Mouse (Mus musculus): ENCODE data around the gene Uba5. TPM values are rescaled to one million over a fixed set of nuclear protein-coding genes. Genes with fewer than 3 reads are reported as not detected.

The Uba5 gene
- 36.1 and 38.7 TPM in 2 replicates for polyA plus RNA-seq (2015; fragmentation: Nextera tagmentation; extraction: Ambion mirVana)

- no peaks in the 10 kb centered on the region for H3K27me3 ChIP-seq (ENCODE audit: control insufficient read depth, insufficient read depth, low read length)
- H3K36me3 ChIP-seq (ENCODE audit: control insufficient read depth, insufficient read depth) = peaks cover 17% of the 10 kb centered on the region
- no peaks in the 10 kb centered on the region for H3K9me3 ChIP-seq (replicated peaks; ENCODE audit: control insufficient read depth, low read length)
- H3K4me3 ChIP-seq (ENCODE audit: low read length) = peak within 1 kb of the TSS; percentile 100
- WGBS = under 1% methylated on average over 54 of the region's 59 CpGs
- H3K9ac ChIP-seq (ENCODE audit: low read length) = peak within 1 kb of the TSS; percentile 97
- peak within 1 kb of the TSS; percentile 88 for H3K27ac ChIP-seq (ENCODE audit: low read length)
- peak within 1 kb of the TSS; percentile 96 for H3K4me2 ChIP-seq (ENCODE audit: low read depth, low read length)
- peak; percentile 74 for ATAC-seq (replicated peaks; ENCODE audit: extremely low read depth, insufficient read depth, low FRiP score)
- H3K4me1 ChIP-seq (ENCODE audit: control insufficient read depth, insufficient read depth, low read length) = peaks cover 16% of the 10 kb centered on the region
These were observed at the start of gene Uba5 for GRCm38 (mm10) chr9:104062430-104063243. Uba5 (minus strand) TSS chr9:104063134.

- Histone ChIP-seq H3K4me3 (ENCODE audit: low read length) (no peak overlapping the region), H3K9me3 (replicated peaks; ENCODE audit: control insufficient read depth, low read length) (peaks cover 7% of the 10 kb centered on the region), H3K36me3 (ENCODE audit: control insufficient read depth, insufficient read depth) (0 out of 2 replicates have a peak, but pooled peaks cover 4% of the 10 kb centered on the region), H3K4me2 (ENCODE audit: low read depth, low read length) (no peak overlapping the region), H3K27me3 (ENCODE audit: control insufficient read depth, insufficient read depth, low read length) (no peaks in the 10 kb centered on the region), H3K27ac (ENCODE audit: low read length) (no peak overlapping the region), H3K9ac (ENCODE audit: low read length) (no peak overlapping the region), H3K4me1 (ENCODE audit: control insufficient read depth, insufficient read depth, low read length) (no peaks in the 10 kb centered on the region)
- 91% methylated on average over 5 of the region's 5 CpGs for WGBS
- no peak for ATAC-seq (replicated peaks; ENCODE audit: extremely low read depth, insufficient read depth, low FRiP score)
These were observed 46.2 kb upstream of the Uba5 start for GRCm38 (mm10) chr9:104109151-104109550.

GRCm38 (mm10) chr9:104108571-104109143, 45.7 kb upstream of the Uba5 start:
- Histone ChIP-seq H3K36me3 (ENCODE audit: control insufficient read depth, insufficient read depth) (0 out of 2 replicates have a peak, but pooled peaks cover 4% of the 10 kb centered on the region), H3K4me3 (ENCODE audit: low read length) (no peak overlapping the region), H3K27me3 (ENCODE audit: control insufficient read depth, insufficient read depth, low read length) (no peaks in the 10 kb centered on the region), H3K9ac (ENCODE audit: low read length) (no peak overlapping the region), H3K27ac (ENCODE audit: low read length) (no peak overlapping the region; the same call in 1 of the 2 replicates), H3K4me1 (ENCODE audit: control insufficient read depth, insufficient read depth, low read length) (no peaks in the 10 kb centered on the region), H3K9me3 (replicated peaks; ENCODE audit: control insufficient read depth, low read length) (peaks cover 7% of the 10 kb centered on the region), H3K4me2 (ENCODE audit: low read depth, low read length) (no peak overlapping the region)
- ATAC-seq (replicated peaks; ENCODE audit: extremely low read depth, insufficient read depth, low FRiP score) = peak; percentile 58; the same call in 1 of the 2 replicates
- 49% methylated on average over 2 of the region's 2 CpGs for WGBS

GRCm38 (mm10) chr9:104107482-104107881, 44.5 kb upstream of the Uba5 start:
- H3K27ac ChIP-seq (ENCODE audit: low read length) = peak overlapping the region; percentile 32; the same call in 1 of the 2 replicates
- ATAC-seq (replicated peaks; ENCODE audit: extremely low read depth, insufficient read depth, low FRiP score) = peak; percentile 37; the same call in 1 of the 2 replicates
- H3K27me3 ChIP-seq (ENCODE audit: control insufficient read depth, insufficient read depth, low read length) = no peaks in the 10 kb centered on the region
- H3K9me3 ChIP-seq (replicated peaks; ENCODE audit: control insufficient read depth, low read length) = peaks cover 7% of the 10 kb centered on the region
- 0 out of 2 replicates have a peak, but pooled peaks cover 4% of the 10 kb centered on the region for H3K36me3 ChIP-seq (ENCODE audit: control insufficient read depth, insufficient read depth)
- no peaks in the 10 kb centered on the region for H3K4me1 ChIP-seq (ENCODE audit: control insufficient read depth, insufficient read depth, low read length)
- H3K9ac ChIP-seq (ENCODE audit: low read length) = no peak overlapping the region
- WGBS = 32% methylated on average over 6 of the region's 6 CpGs
- no peak overlapping the region for H3K4me3 ChIP-seq (ENCODE audit: low read length)
- H3K4me2 ChIP-seq (ENCODE audit: low read depth, low read length) = no peak overlapping the region

- H3K4me2 ChIP-seq (ENCODE audit: low read depth, low read length) = no peak overlapping the region
- H3K4me3 ChIP-seq (ENCODE audit: low read length) = no peak overlapping the region
- H3K9me3 ChIP-seq (replicated peaks; ENCODE audit: control insufficient read depth, low read length) = peaks cover 7% of the 10 kb centered on the region
- H3K4me1 ChIP-seq (ENCODE audit: control insufficient read depth, insufficient read depth, low read length) = peaks cover 2% of the 10 kb centered on the region
- H3K27ac ChIP-seq (ENCODE audit: low read length) = peak overlapping the region; percentile 1; the same call in 1 of the 2 replicates
- no peak overlapping the region for H3K9ac ChIP-seq (ENCODE audit: low read length)
- 57% methylated on average over 9 of the region's 9 CpGs for WGBS
- 0 out of 2 replicates have a peak, but pooled peaks cover 4% of the 10 kb centered on the region for H3K36me3 ChIP-seq (ENCODE audit: control insufficient read depth, insufficient read depth)
- H3K27me3 ChIP-seq (ENCODE audit: control insufficient read depth, insufficient read depth, low read length) = no peaks in the 10 kb centered on the region
- no peak for ATAC-seq (replicated peaks; ENCODE audit: extremely low read depth, insufficient read depth, low FRiP score)
These were observed 44.0 kb upstream of the Uba5 start for GRCm38 (mm10) chr9:104106930-104107329.

- Histone ChIP-seq H3K27ac (ENCODE audit: low read length) (no peak overlapping the region), H3K4me3 (ENCODE audit: low read length) (no peak overlapping the region), H3K9me3 (replicated peaks; ENCODE audit: control insufficient read depth, low read length) (no peaks in the 10 kb centered on the region), H3K36me3 (ENCODE audit: control insufficient read depth, insufficient read depth) (no peaks in the 10 kb centered on the region), H3K4me2 (ENCODE audit: low read depth, low read length) (no peak overlapping the region), H3K27me3 (ENCODE audit: control insufficient read depth, insufficient read depth, low read length) (no peaks in the 10 kb centered on the region), H3K4me1 (ENCODE audit: control insufficient read depth, insufficient read depth, low read length) (peaks cover 4% of the 10 kb centered on the region), H3K9ac (ENCODE audit: low read length) (no peak overlapping the region)
- WGBS = 79% methylated on average over 2 of the region's 2 CpGs
- ATAC-seq (replicated peaks; ENCODE audit: extremely low read depth, insufficient read depth, low FRiP score) = no peak
These were observed 42.1 kb upstream of the Uba5 start for GRCm38 (mm10) chr9:104104986-104105385.

- Histone ChIP-seq H3K27me3 (ENCODE audit: control insufficient read depth, insufficient read depth, low read length) (no peaks in the 10 kb centered on the region), H3K4me3 (ENCODE audit: low read length) (no peak overlapping the region), H3K36me3 (ENCODE audit: control insufficient read depth, insufficient read depth) (no peaks in the 10 kb centered on the region), H3K9ac (ENCODE audit: low read length) (no peak overlapping the region), H3K4me1 (ENCODE audit: control insufficient read depth, insufficient read depth, low read length) (peaks cover 4% of the 10 kb centered on the region), H3K9me3 (replicated peaks; ENCODE audit: control insufficient read depth, low read length) (no peaks in the 10 kb centered on the region), H3K4me2 (ENCODE audit: low read depth, low read length) (no peak overlapping the region), H3K27ac (ENCODE audit: low read length) (peak overlapping the region; percentile 52)
- ATAC-seq (replicated peaks; ENCODE audit: extremely low read depth, insufficient read depth, low FRiP score) = no peak
- WGBS = 62% methylated on average over 2 of the region's 2 CpGs
These were observed 40.0 kb upstream of the Uba5 start for GRCm38 (mm10) chr9:104102901-104103300.

- WGBS = 24% methylated on average over 6 of the region's 6 CpGs
- Histone ChIP-seq H3K4me1 (ENCODE audit: control insufficient read depth, insufficient read depth, low read length) (peaks cover 4% of the 10 kb centered on the region), H3K4me2 (ENCODE audit: low read depth, low read length) (peak overlapping the region; percentile 15; the same call in 1 of the 2 replicates), H3K9me3 (replicated peaks; ENCODE audit: control insufficient read depth, low read length) (no peaks in the 10 kb centered on the region), H3K4me3 (ENCODE audit: low read length) (peak overlapping the region; percentile 17), H3K36me3 (ENCODE audit: control insufficient read depth, insufficient read depth) (no peaks in the 10 kb centered on the region), H3K9ac (ENCODE audit: low read length) (no peak overlapping the region), H3K27ac (ENCODE audit: low read length) (peak overlapping the region; percentile 56), H3K27me3 (ENCODE audit: control insufficient read depth, insufficient read depth, low read length) (no peaks in the 10 kb centered on the region)
- ATAC-seq (replicated peaks; ENCODE audit: extremely low read depth, insufficient read depth, low FRiP score) = peak; percentile 55
These were observed 39.4 kb upstream of the Uba5 start for GRCm38 (mm10) chr9:104102301-104102700.

- 46% methylated on average over 3 of the region's 3 CpGs for WGBS
- peak overlapping the region; percentile 15 for H3K4me2 ChIP-seq (ENCODE audit: low read depth, low read length)
- no peaks in the 10 kb centered on the region for H3K9me3 ChIP-seq (replicated peaks; ENCODE audit: control insufficient read depth, low read length)
- peak overlapping the region; percentile 56; the same call in 1 of the 2 replicates for H3K27ac ChIP-seq (ENCODE audit: low read length)
- H3K9ac ChIP-seq (ENCODE audit: low read length) = no peak overlapping the region
- ATAC-seq (replicated peaks; ENCODE audit: extremely low read depth, insufficient read depth, low FRiP score) = no peak
- peak overlapping the region; percentile 17 for H3K4me3 ChIP-seq (ENCODE audit: low read length)
- H3K27me3 ChIP-seq (ENCODE audit: control insufficient read depth, insufficient read depth, low read length) = no peaks in the 10 kb centered on the region
- H3K36me3 ChIP-seq (ENCODE audit: control insufficient read depth, insufficient read depth) = no peaks in the 10 kb centered on the region
- peaks cover 4% of the 10 kb centered on the region for H3K4me1 ChIP-seq (ENCODE audit: control insufficient read depth, insufficient read depth, low read length)
These were observed 38.5 kb upstream of the Uba5 start for GRCm38 (mm10) chr9:104101458-104101857.

All from heart, embryonic 16.5 days (tissue).